Mouse (Mus musculus) erythroid progenitor cell, adult 5-6 weeks (primary cell): ENCODE measurements around the gene Meaf6. TPM values are rescaled to one million over a fixed set of nuclear protein-coding genes. Genes with fewer than 3 reads are reported as not detected.

ENCODE experiments used
- ATAC-seq: replicated peaks from 2 replicates; pipeline ENCODE4 v1.8.0; 2016; ENCODE audit warnings: moderate number of reproducible peaks, mild to moderate bottlenecking, moderate TSS enrichment, inconsistent platforms; ENCODE audit not compliant: poor library complexity, low FRiP score, severe bottlenecking
- total RNA-seq, 2 experiments: library from RNA; stranded (forward) in 1 of 2; stranded (reverse) in 1 of 2; fragments of 150-400 nt in 1 of 2; fragments of 186-747, 209-891 nt in 1 of 2; gene quantifications; 2 replicates each; pipeline versions ENCODE4 v1.2.3 to v1.2.4; 2015 to 2017; ENCODE audit warnings: low replicate concordance in 2 of 2

The Meaf6 gene
- total RNA-seq, 2 experiments from 2014 or later: 37.1 to 66.7 TPM

DNA sequence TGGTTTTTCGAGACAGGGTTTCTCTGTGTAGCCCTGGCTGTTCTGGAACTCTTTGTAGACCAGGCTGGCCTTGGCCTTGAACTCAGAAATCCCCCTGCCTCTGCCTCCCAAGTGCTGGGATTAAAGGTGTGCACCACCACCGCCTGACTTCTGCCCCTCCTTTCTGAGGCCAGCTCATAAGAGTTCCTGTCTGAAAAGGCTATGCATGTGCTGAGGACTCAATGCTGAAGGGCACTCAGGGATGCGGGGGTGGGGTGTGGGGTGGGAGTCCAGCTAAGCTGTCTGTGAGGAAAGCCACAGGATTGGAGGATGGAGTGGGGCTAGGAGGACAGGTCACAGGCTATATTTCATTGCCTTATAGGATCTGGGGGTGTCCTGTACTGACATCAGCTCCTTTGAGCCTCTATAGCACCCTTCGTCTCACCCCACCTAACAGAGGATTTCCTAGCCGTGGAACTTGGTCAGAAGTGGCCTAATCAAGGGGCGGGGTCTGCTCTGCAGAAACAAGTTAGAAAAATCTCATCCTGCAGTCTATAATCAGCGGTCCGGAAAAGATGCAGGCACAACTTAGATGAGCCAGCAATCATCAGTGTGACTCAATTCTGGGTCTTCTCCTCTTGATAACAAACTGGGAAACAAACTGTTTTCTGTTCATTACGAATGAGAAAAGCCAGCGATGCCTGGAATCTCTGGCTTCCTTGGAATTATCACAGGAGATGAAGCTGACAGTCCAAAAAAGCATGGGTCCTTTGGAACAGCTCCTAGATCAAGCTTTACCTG, 50.3 kb downstream of the Meaf6 start:
- no peak for ATAC-seq

DNA sequence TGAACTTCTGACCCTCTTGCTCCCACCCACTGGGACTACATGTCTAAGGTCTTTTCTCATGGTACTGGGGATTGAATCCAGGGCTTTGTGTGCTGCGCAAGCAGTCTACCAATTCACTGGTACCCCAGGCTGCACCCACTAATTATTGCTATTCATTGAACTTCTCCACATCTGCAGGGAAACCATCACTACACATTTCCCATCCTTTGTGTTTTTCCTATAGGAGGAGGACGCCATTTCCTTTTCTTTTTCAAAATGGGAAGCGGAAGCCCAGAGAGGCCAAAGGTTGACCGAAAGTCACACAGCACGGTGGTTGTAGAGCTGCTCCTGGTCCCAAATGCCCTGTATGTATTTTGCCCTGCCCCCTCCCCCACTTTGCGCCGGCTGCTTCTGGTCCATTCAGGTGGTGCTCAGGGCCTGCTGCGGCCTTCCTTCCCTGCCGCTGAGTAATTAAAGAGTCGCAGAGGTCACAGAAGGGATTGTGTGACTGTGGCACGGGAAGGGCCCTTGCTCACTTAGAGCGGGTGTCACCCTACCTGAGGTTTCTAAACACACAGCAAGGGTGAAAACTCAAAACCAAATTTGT, 51.5 kb downstream of the Meaf6 start:
- ATAC-seq: no peak

DNA sequence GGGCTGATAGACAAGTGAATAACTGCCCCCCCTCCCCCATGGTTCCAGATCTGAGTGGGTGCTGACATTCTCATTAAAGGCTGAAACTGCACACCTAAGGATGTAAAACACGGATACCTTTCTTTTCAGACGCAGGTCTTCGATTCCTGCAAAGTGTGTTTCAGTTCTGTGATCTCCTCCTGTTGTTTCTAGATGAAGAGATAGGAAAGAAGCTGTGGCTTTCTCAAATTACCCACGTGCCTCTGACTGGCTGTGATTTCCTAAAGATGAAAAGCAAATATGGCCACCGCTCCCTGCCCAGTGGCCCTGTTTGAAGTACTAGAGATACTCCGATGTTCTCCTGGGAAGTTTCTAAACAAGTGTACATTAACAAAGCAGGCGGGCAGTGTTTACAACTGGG, 53.4 kb downstream of the Meaf6 start:
- ATAC-seq: no peak

DNA sequence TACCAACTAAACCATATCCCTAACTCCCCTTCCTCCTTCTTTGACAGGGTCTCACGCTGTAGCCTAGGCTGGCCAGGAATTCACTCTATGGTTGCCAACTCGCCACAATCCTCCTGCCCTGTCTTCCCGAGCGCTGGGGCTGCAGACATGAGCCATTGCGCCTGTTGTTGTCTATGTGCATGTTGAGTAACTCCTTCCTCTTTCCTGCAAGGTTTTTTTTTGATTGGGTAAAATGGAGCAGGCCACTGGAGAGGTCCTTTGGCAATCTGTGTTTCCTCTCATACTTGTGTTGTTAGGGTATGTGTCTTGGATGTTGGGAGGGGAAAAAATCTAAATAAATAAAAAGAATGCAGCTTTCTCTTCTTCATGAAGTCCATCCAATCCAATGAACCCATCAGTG, 59.3 kb downstream of the Meaf6 start:
- no peak for ATAC-seq

DNA sequence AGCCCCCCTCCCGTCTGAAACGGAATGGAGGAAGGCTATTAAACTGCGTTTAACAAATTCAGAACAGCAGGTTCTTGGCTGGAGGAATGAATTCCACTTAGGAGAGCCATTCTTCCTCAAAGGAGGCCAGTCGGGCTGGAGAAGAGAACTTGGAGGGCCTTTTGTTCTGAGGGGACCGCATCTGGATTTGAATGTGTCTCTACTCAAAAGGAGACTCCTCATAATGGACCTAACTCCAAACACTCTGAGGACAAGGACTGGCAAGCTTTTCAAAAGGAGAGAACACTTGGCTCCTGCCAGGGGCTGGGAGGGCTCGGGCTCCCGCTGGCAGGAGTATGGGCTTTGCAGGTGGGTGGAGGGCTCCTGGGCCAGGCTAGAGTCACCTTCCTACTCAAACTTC, 59.7 kb downstream of the Meaf6 start:
- ATAC-seq: no peak

DNA sequence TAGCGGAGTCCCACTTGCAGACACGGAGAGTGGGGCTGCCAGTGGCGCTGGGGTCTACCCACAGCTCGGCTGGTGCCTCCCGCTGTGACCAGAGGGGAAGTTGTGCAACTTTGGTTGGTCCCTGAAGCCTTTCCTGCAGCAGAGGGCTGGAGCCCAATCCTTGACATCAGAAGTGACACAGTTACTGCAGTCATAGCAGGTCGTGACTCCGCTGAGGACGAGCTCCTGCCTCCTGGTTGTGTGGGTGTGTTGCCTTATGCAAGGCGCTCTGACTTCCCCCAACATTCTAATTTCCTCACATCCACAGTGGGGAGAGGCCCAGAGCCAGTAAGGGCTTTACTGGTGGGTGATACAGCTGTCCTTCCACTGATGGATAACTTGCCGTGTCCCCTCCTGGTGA, 60.3 kb downstream of the Meaf6 start:
- ATAC-seq: no peak

DNA sequence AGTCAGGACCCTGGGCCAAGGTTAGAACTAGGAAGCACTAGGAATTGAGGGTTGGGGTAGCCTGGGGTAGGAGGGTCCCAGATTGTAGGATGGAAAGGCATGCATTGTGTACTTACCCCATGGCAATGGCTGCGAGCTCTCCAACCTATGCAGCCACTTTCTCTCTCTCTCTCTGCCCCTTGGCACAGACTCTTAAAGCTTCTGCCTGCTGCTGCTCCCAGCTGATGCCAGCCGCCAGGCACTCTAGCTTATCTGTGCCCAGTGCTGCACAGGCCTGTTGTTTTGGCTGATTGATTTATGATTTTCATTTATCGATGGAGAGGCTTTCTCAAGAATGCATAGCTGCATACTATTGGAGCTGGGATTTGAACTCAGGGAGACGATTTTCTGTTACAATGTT, 63.0 kb downstream of the Meaf6 start:
- ATAC-seq: no peak

DNA sequence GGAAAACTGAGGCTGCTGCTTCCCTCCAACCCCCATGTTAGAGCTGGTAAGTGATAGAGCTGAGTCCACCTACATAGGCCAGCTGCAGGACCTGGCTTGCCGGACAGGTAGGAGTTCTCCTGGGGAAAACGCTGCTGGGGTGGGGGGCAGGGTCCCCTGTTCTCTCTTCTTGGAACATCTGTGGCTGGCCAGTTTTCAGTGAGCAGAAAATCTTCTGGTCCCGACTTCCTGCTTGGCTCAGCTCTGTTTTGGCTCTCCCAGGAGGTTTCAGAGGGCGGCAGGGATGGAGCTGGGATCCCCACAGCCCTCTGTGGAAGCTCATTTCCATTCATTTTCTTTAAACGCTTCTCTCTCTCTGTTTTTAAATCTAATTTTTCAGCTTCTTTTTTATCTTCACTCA, 64.5 kb downstream of the Meaf6 start:
- ATAC-seq: no peak

DNA sequence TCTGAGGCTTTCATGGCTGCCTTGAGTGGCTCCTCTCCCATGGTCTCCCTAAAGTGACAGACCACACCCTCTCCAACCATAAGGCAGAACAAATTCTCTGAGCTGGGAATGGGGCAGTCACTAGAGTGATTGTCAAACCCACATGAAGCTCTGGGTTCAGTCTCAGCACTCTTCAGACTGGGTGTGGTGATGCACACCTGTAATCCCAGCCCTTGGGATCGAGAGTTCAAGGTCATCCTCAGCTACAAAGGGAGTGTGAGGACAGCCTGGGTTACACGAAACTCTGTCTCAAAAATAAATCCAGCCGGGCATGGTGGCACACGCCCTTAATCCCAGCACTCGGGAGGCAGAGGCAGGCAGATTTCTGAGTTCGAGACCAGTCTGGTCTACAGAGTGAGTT, 67.5 kb downstream of the Meaf6 start:
- ATAC-seq: no peak

DNA sequence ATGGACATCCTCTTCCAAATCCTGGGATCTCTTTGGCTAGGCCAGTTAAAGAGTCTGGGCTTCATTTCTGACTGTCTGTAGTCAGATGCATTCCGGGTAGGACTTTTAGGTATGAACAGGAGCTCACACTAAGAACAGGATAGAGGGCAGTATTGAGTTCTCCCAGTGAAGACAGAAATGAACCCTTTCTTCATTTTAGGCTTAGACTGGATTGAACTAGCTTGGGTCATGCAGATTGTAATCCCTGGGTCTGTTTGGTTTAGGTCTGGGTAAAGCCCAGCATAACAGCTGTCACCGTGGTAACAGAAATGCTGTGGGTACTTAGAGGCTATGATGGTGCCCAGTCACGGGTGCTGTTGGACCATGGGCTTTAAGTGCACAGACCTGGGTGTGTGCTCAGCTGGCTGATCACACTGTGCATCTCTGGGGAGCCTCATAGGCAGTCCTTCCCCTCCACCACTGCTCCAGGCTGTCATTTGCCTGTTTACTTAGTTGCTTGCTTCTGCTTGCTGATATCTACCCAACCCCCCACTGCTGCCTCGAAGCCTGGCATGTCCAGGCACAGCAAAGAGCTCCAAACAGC, 68.8 kb downstream of the Meaf6 start:
- no peak for ATAC-seq

DNA sequence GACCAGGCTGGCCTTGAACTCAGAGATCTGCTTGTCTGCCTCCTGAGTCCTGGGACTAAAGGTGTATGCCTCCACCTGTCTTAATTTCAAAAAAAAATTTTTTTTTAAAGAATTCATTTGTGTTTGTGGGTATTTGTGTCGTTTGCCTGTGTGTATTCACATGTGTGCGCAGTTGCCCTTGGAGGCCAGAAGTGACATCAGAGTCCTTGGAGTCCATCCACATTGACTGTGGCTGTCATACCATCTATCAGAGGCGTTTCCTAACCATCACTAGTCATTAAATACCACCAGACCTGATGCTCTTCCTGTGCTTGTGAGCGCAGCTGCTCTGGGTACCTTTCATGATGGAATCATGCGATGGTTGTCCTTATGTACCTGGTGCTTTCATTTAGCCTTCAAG, 70.7 kb downstream of the Meaf6 start:
- ATAC-seq: no peak

DNA sequence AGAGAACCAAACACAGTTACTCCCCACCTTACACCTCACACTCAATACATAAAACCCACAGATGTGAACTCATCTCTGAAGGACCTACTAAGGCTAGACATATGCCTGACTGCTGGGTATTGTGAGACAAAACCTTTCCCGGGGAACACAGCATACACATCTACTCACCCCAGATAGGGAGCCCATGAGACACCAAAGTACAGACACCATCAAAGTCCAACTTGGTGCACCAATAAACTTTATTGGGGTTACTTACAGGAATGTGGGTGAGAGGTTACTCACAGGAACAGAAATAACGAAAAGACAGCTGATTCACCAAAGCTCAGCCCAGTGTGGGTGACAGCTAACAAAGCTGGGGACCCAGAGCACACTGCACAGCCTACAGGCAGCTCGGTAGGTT, 72.4 kb downstream of the Meaf6 start:
- ATAC-seq: no peak

DNA sequence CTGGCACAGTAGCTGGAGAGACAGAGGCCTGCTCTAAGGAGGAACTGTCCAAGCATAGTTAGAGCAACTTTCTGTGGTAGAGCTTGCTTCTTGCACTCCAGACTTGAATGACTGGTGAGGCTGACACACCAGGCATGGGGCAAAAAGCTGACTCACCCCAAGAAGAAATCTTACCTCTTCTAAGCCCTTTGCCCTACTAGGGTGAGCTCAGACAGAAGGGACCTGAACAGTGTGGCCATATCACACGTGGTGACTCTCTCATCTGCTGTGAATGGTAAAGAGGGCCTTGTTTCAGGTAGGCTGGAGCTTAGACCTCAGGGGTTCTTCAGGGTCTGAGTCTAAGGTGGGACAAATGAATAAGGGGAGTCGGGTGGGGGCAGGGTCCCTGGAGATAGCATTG, 73.1 kb downstream of the Meaf6 start:
- ATAC-seq: no peak

DNA sequence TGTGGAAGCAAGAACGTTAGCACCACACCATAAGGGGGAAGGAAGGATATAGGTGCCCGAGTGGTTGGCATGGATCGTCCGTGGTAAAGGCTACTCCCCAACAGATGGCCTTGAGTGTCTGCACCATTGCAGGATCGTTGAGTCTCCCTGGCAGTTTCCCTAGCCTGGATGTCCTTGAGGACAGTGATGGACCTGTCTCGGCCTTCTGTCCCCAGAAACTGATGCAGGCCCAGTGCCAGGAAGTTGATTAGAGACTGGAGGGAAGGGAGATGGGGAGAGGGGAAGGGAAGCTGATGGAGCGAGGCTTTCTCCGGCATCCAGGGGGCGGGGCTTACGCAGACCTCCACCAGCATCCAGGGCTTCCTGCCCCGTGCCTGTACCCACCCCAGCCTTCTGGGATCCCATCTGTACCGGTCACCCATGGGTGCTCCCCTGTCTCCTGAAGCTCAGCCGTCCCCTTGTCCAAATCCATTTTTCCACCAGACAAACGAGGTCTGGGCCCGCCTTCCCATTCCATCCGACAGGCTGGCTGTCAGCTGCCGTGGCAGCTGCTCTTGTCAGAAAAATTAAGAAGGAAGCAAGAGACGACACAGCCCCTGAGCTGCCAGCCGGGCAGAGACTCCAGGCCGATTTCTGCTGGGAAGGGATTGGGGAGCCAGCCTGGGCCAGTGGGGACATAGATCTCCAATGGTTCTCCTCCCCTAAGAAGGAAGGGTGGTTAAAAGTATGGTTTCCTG, 73.8 kb downstream of the Meaf6 start:
- ATAC-seq: no peak

DNA sequence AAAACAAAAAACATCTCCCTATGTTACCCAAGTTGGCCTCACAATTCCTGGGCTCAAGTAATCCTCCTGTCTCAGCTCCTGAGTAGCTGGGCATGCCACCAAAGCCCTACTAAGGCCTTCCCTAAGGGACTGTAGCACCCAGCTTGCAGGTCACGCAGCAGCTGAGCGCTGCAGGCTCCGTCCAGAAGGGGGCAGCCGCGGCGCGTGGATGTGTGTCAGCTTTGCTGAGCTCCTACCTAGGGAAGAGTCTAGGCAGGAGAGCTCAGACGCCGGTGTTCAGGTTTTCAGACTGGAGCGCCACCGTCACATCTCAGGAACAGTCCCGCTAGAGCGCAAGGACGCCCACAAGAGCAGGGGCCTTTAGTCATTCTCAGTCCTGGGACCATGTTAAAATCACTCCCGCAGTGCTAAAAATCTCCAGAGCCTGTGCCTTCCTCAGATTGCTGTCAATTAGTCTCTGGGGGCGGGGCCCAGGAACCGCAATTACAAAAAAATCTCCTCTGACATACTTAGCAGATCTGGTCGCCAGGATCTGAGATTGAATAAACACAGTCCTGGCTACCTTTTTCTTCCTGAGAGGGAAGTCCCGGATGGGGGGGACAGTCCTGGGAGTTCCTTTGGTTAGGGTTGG, 75.5 kb downstream of the Meaf6 start:
- no peak for ATAC-seq

DNA sequence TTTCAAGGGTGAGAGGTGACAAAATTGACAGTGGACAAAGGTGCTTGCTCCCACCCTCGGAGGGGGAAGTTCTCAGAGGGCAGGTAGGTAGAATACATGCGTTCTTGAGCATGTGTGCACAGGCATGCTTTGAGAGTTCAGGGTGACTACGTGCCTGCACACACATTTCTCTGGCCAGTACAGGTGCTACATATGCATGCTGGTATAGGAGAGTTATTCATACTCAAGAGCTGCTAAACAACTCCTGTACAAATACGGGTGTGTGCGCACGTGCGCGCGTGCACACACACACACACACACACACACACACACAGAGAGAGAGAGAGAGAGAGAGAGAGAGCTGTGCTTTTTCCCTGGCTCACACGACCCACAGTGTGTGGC, 76.0 kb downstream of the Meaf6 start:
- ATAC-seq: no peak

DNA sequence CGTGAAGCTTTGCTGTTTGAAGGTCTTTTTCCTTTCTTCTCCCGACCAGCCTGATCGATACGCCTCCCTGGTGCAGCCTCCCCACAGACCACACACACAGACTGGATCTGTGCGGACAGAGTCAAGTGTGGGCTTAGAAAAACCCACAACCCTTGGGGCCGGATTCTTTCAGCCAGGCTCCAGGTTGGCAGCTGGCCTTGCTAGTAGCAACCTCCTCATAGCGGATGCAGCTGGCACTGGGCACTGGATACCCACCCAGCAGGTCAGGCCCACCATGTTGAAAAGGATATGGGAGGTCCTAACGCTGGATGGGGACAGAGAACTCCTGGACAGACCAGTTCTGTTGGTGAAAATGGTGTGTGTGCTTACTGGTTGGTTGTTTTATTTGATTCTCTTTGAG, 76.5 kb downstream of the Meaf6 start:
- ATAC-seq: no peak

DNA sequence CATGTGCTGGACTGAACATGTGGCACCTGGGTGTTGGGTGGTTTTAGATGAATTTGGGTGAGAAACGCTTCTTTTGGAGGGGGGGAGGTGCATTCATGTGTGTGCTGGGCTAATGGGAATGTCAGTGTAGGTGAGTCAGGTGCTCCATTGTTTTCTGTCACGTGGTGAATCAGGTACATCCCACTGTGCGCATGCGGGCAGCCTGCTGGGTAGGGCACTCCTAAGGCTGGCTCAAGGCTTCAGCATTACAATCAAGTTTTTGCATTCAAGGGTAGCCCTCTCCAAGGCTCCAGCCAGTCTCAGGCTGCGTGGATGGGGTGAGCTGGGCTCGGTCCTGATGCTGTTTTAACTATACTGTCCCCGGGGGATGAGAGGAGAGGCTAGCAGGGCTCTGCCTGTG, 77.8 kb downstream of the Meaf6 start:
- ATAC-seq: no peak
